Mouse (Mus musculus) lung, embryonic 15.5 days (tissue): Measurements from ENCODE around the gene Stk4. TPM values are rescaled to one million over a fixed set of nuclear protein-coding genes. Genes with fewer than 3 reads are reported as not detected.

Source experiments
- ATAC-seq: fragments of 200-750 bp; cut with Nextera tagmentation; 2 replicates; pipeline ENCODE4 v1.8.0; 2017; ENCODE audit warnings: moderate number of reproducible peaks, borderline replicate concordance; ENCODE audit not compliant: low FRiP score, low TSS enrichment; ENCODE audit errors: extremely low read depth
- H3K27ac ChIP-seq: fragments of 300-500 bp; sonication (generic); 2 replicates; pipeline ENCODE4 v1.5.1; 2015; ENCODE audit warnings: moderate library complexity, mild to moderate bottlenecking, inconsistent platforms
- H3K27me3 ChIP-seq: fragments of 300-500 bp; sonication (generic); 2 replicates; pipeline ENCODE4 v1.6.1; 2015; ENCODE audit warnings: inconsistent platforms
- H3K36me3 ChIP-seq: fragments of 300-500 bp; sonication (generic); 2 replicates; pipeline ENCODE4 v1.6.1; 2015; ENCODE audit warnings: inconsistent platforms
- H3K4me1 ChIP-seq: fragments of 300-500 bp; sonication (generic); 2 replicates; pipeline ENCODE4 v1.6.1; 2015; ENCODE audit warnings: inconsistent platforms
- H3K4me2 ChIP-seq: fragments of 300-500 bp; sonication (generic); 2 replicates; pipeline ENCODE4 v1.6.1; 2015; ENCODE audit warnings: inconsistent platforms, mild to moderate bottlenecking, moderate library complexity
- H3K4me3 ChIP-seq: fragments of 300-500 bp; sonication (generic); 2 replicates; pipeline ENCODE4 v1.5.1; 2015; ENCODE audit warnings: mild to moderate bottlenecking, inconsistent platforms
- H3K9ac ChIP-seq: fragments of 300-500 bp; sonication (generic); 2 replicates; pipeline ENCODE4 v1.6.1; 2015; ENCODE audit warnings: inconsistent platforms
- H3K9me3 ChIP-seq: fragments of 300-500 bp; sonication (generic); 2 replicates; pipeline ENCODE4 v1.6.1; 2016; ENCODE audit warnings: inconsistent platforms
- WGBS: fragments of 180-500 bp; shearing (Covaris S2); methylation state at CpG from one replicate; pipeline ENCODE4 v1.1.7; 2015; 5-methylcytosine and 5-hydroxymethylcytosine counted together
- polyA plus RNA-seq: library from polyadenylated mRNA; unstranded; fragments of >200 nt; fragmentation: Nextera tagmentation; extraction: Ambion mirVana; gene quantifications from 2 replicates; pipeline ENCODE4 v1.2.1, GENCODE M21; 2015

The Stk4 gene
- polyA plus RNA-seq: 20.3 and 23.2 TPM in 2 replicates

- H3K9me3 ChIP-seq: no peaks in the 10 kb centered on the region
Observed at GRCm38 (mm10) chr2:164070142-164070764, at the start of gene Stk4. Gene Stk4, plus strand, starts transcription at chr2:164070322.

GRCm38 (mm10) chr2:164022104-164022503 lies 48.0 kb upstream of the Stk4 start:
- Histone ChIP-seq H3K36me3 (peaks cover 21% of the 10 kb centered on the region), H3K4me2 (no peak overlapping the region), H3K27ac (no peak overlapping the region), H3K9ac (no peak overlapping the region), H3K9me3 (no peaks in the 10 kb centered on the region), H3K4me1 (no peaks in the 10 kb centered on the region), H3K4me3 (no peak overlapping the region), H3K27me3 (no peaks in the 10 kb centered on the region)
- no peak for ATAC-seq
- 28% methylated on average over 2 of the region's 2 CpGs for WGBS

More at GRCm38 (mm10) chr2:164070142-164070764, at the start of gene Stk4:
- peak; percentile 34 for ATAC-seq
- H3K4me2 ChIP-seq: peak within 1 kb of the TSS; percentile 69
- H3K27me3 ChIP-seq: no peaks in the 10 kb centered on the region
- H3K4me1 ChIP-seq: peaks cover 29% of the 10 kb centered on the region
- H3K9ac ChIP-seq: peak within 1 kb of the TSS; percentile 72
- WGBS: under 1% methylated on average over 45 of the region's 45 CpGs
- H3K36me3 ChIP-seq: peaks cover 10% of the 10 kb centered on the region
- H3K4me3 ChIP-seq: peak within 1 kb of the TSS; percentile 74
- H3K27ac ChIP-seq: peak within 1 kb of the TSS; percentile 56

GRCm38 (mm10) chr2:164025150-164025549 lies 45.0 kb upstream of the Stk4 start, which contains the start of gene Pabpc1l:
Gene Pabpc1l, plus strand, starts transcription at chr2:164025450.
- no peaks in the 10 kb centered on the region for H3K9me3 ChIP-seq
- H3K27me3 ChIP-seq: no peaks in the 10 kb centered on the region
- ATAC-seq: no peak
- H3K36me3 ChIP-seq: no peaks in the 10 kb centered on the region
- H3K4me3 ChIP-seq: no peak within 1 kb of the TSS
- no peak within 1 kb of the TSS for H3K27ac ChIP-seq
- WGBS: 77% methylated on average over 16 of the region's 16 CpGs
- no peak within 1 kb of the TSS for H3K4me2 ChIP-seq
- no peak within 1 kb of the TSS for H3K9ac ChIP-seq
- no peaks in the 10 kb centered on the region for H3K4me1 ChIP-seq

GRCm38 (mm10) chr2:164031147-164031546 lies 39.0 kb upstream of the Stk4 start:
- WGBS: 65% methylated on average over 10 of the region's 10 CpGs

GRCm38 (mm10) chr2:164032973-164033372 lies 37.1 kb upstream of the Stk4 start:
- no peaks in the 10 kb centered on the region for H3K4me1 ChIP-seq
- WGBS: 87% methylated on average over 3 of the region's 3 CpGs
- no peak overlapping the region for H3K9ac ChIP-seq
- ATAC-seq: no peak
- H3K27me3 ChIP-seq: no peaks in the 10 kb centered on the region
- no peaks in the 10 kb centered on the region for H3K36me3 ChIP-seq
- no peak overlapping the region for H3K4me3 ChIP-seq
- no peak overlapping the region for H3K4me2 ChIP-seq
- H3K27ac ChIP-seq: no peak overlapping the region
- H3K9me3 ChIP-seq: no peaks in the 10 kb centered on the region

More at GRCm38 (mm10) chr2:164031147-164031546, 39.0 kb upstream of the Stk4 start:
- Histone ChIP-seq H3K4me3 (no peak overlapping the region), H3K9ac (no peak overlapping the region), H3K27me3 (no peaks in the 10 kb centered on the region), H3K9me3 (no peaks in the 10 kb centered on the region), H3K4me1 (no peaks in the 10 kb centered on the region), H3K36me3 (no peaks in the 10 kb centered on the region), H3K27ac (no peak overlapping the region), H3K4me2 (no peak overlapping the region)
- no peak for ATAC-seq

GRCm38 (mm10) chr2:164036520-164037019 lies 33.6 kb upstream of the Stk4 start:
- H3K36me3 ChIP-seq: no peaks in the 10 kb centered on the region
- no peaks in the 10 kb centered on the region for H3K9me3 ChIP-seq
- no peak for ATAC-seq
- no peak overlapping the region for H3K9ac ChIP-seq
- H3K27me3 ChIP-seq: no peaks in the 10 kb centered on the region
- WGBS: 50% methylated on average over 10 of the region's 10 CpGs
- no peak overlapping the region for H3K4me3 ChIP-seq
- no peak overlapping the region for H3K4me2 ChIP-seq
- H3K27ac ChIP-seq: no peak overlapping the region
- H3K4me1 ChIP-seq: no peaks in the 10 kb centered on the region

- no peak overlapping the region for H3K4me2 ChIP-seq
Observed at GRCm38 (mm10) chr2:164038407-164039028, 31.6 kb upstream of the Stk4 start.

GRCm38 (mm10) chr2:164040949-164041348 lies 29.2 kb upstream of the Stk4 start:
- Histone ChIP-seq H3K4me2 (no peak overlapping the region), H3K27ac (no peak overlapping the region), H3K4me3 (no peak overlapping the region), H3K27me3 (no peaks in the 10 kb centered on the region), H3K9ac (no peak overlapping the region), H3K9me3 (no peaks in the 10 kb centered on the region), H3K4me1 (no peaks in the 10 kb centered on the region), H3K36me3 (no peaks in the 10 kb centered on the region)
- 77% methylated on average over 6 of the region's 6 CpGs for WGBS
- ATAC-seq: no peak

More at GRCm38 (mm10) chr2:164038407-164039028, 31.6 kb upstream of the Stk4 start:
- no peaks in the 10 kb centered on the region for H3K36me3 ChIP-seq
- H3K27me3 ChIP-seq: no peaks in the 10 kb centered on the region
- H3K9me3 ChIP-seq: no peaks in the 10 kb centered on the region
- no peak overlapping the region for H3K9ac ChIP-seq
- H3K4me3 ChIP-seq: no peak overlapping the region
- 91% methylated on average over 1 of the region's 1 CpGs for WGBS
- ATAC-seq: no peak
- no peaks in the 10 kb centered on the region for H3K4me1 ChIP-seq
- H3K27ac ChIP-seq: no peak overlapping the region

GRCm38 (mm10) chr2:164041523-164041922 lies 28.6 kb upstream of the Stk4 start:
- Histone ChIP-seq H3K36me3 (no peaks in the 10 kb centered on the region), H3K9me3 (no peaks in the 10 kb centered on the region), H3K4me1 (no peaks in the 10 kb centered on the region), H3K27ac (no peak overlapping the region), H3K9ac (no peak overlapping the region), H3K4me3 (no peak overlapping the region), H3K27me3 (no peaks in the 10 kb centered on the region), H3K4me2 (no peak overlapping the region)
- 70% methylated on average over 2 of the region's 2 CpGs for WGBS
- ATAC-seq: no peak

GRCm38 (mm10) chr2:164047197-164047690 lies 22.9 kb upstream of the Stk4 start:
- H3K4me3 ChIP-seq: peak overlapping the region; percentile 32
- H3K4me2 ChIP-seq: peak overlapping the region; percentile 52
- H3K27ac ChIP-seq: no peak overlapping the region
- WGBS: 2% methylated on average over 12 of the region's 16 CpGs
- H3K36me3 ChIP-seq: peaks cover 4% of the 10 kb centered on the region
- H3K27me3 ChIP-seq: no peaks in the 10 kb centered on the region
- no peaks in the 10 kb centered on the region for H3K9me3 ChIP-seq
- peak; percentile 70; the same call in 1 of the 2 replicates for ATAC-seq
- no peak overlapping the region for H3K9ac ChIP-seq
- H3K4me1 ChIP-seq: peaks cover 3% of the 10 kb centered on the region; the same call in 1 of the 2 replicates

GRCm38 (mm10) chr2:164053767-164054166 lies 16.4 kb upstream of the Stk4 start:
- Histone ChIP-seq H3K27me3 (no peaks in the 10 kb centered on the region), H3K9me3 (no peaks in the 10 kb centered on the region), H3K4me3 (no peak overlapping the region), H3K27ac (no peak overlapping the region), H3K4me1 (no peaks in the 10 kb centered on the region), H3K36me3 (peaks cover 56% of the 10 kb centered on the region), H3K9ac (no peak overlapping the region), H3K4me2 (no peak overlapping the region)
- ATAC-seq: no peak
- 81% methylated on average over 8 of the region's 8 CpGs for WGBS

GRCm38 (mm10) chr2:164054671-164055070 lies 15.5 kb upstream of the Stk4 start:
- Histone ChIP-seq H3K9me3 (no peaks in the 10 kb centered on the region), H3K9ac (no peak overlapping the region), H3K27ac (no peak overlapping the region), H3K36me3 (peaks cover 65% of the 10 kb centered on the region), H3K4me2 (no peak overlapping the region), H3K27me3 (no peaks in the 10 kb centered on the region), H3K4me3 (no peak overlapping the region), H3K4me1 (no peaks in the 10 kb centered on the region)
- ATAC-seq: no peak
- WGBS: 91% methylated on average over 8 of the region's 8 CpGs
